Mouse (Mus musculus) heart, embryonic 14.5 days (tissue): Measurements from ENCODE around the gene Tmem150c. TPM values are rescaled to one million over a fixed set of nuclear protein-coding genes. Genes with fewer than 3 reads are reported as not detected.

Experiments
- ATAC-seq: fragments of 200-750 bp; cut with Nextera tagmentation; 2 replicates; pipeline ENCODE4 v1.8.0; 2017; ENCODE audit warnings: low read depth, moderate TSS enrichment; ENCODE audit not compliant: insufficient number of reproducible peaks, insufficient read depth, low FRiP score
- H3K27ac ChIP-seq, 2 experiments: fragments of 200-500 bp in 1 of 2; fragments of 300-500 bp in 1 of 2; sonication (generic) in 1 of 2; replicated peaks in 1 of 2; 2 replicates each; pipeline ENCODE4 v1.5.1; 2012 to 2014; ENCODE audit warnings: low read depth in 2 of 2, low read length in 2 of 2, control low read depth in 1 of 2, mild to moderate bottlenecking in 1 of 2, mixed read lengths in 1 of 2; ENCODE audit not compliant: control insufficient read depth in 1 of 2, insufficient read depth in 1 of 2
- H3K27me3 ChIP-seq: fragments of 300-500 bp; sonication (generic); 2 replicates; pipeline ENCODE4 v1.6.1; 2014; ENCODE audit warnings: mild to moderate bottlenecking, low read length, control low read depth; ENCODE audit not compliant: control insufficient read depth, insufficient read depth
- H3K36me3 ChIP-seq: fragments of 300-500 bp; sonication (generic); 2 replicates; pipeline ENCODE4 v1.6.1; 2014; ENCODE audit warnings: mild to moderate bottlenecking, control low read depth, low read length, mixed read lengths; ENCODE audit not compliant: control insufficient read depth, insufficient read depth
- H3K4me1 ChIP-seq, 2 experiments: fragments of 200-500 bp in 1 of 2; fragments of 300-500 bp in 1 of 2; sonication (generic) in 1 of 2; 2 replicates each; pipeline ENCODE4 v1.6.1; 2012 to 2014; ENCODE audit warnings: low read length in 2 of 2, control low read depth in 1 of 2, mixed read lengths in 1 of 2; ENCODE audit not compliant: control insufficient read depth in 2 of 2, insufficient read depth in 2 of 2
- H3K4me2 ChIP-seq: fragments of 300-500 bp; sonication (generic); 2 replicates; pipeline ENCODE4 v1.6.1; 2014; ENCODE audit warnings: mild to moderate bottlenecking, low read length
- H3K4me3 ChIP-seq, 2 experiments: fragments of 200-500 bp in 1 of 2; fragments of 300-500 bp in 1 of 2; sonication (generic) in 1 of 2; 2 replicates each; pipeline ENCODE4 v1.5.1; 2012 to 2014; ENCODE audit warnings: low read length in 2 of 2, mild to moderate bottlenecking in 2 of 2, control low read depth in 1 of 2, low read depth in 1 of 2, moderate library complexity in 1 of 2; ENCODE audit not compliant: control insufficient read depth in 1 of 2, insufficient read depth in 1 of 2
- H3K9ac ChIP-seq: fragments of 300-500 bp; sonication (generic); 2 replicates; pipeline ENCODE4 v1.6.1; 2014; ENCODE audit warnings: mild to moderate bottlenecking, low read length
- H3K9me3 ChIP-seq: fragments of 300-500 bp; sonication (generic); 2 replicates; pipeline ENCODE4 v1.6.1; 2016; ENCODE audit warnings: low read length, control low read depth; ENCODE audit not compliant: control insufficient read depth
- WGBS: fragments of 180-500 bp; shearing (Covaris S2); extraction: QIAGEN DNeasy Blood & Tissue Kit; methylation state at CpG from one replicate; pipeline ENCODE4 v1.1.7; 2014; 5-methylcytosine and 5-hydroxymethylcytosine counted together
- polyA plus RNA-seq: library from polyadenylated mRNA; unstranded; fragments of >200 nt; fragmentation: Nextera tagmentation; extraction: Ambion mirVana; gene quantifications from 2 replicates; pipeline ENCODE4 v1.2.1, GENCODE M21; 2014

The Tmem150c gene
- polyA plus RNA-seq, 1 experiment from 2014 or later = 1.2 TPM

DNA sequence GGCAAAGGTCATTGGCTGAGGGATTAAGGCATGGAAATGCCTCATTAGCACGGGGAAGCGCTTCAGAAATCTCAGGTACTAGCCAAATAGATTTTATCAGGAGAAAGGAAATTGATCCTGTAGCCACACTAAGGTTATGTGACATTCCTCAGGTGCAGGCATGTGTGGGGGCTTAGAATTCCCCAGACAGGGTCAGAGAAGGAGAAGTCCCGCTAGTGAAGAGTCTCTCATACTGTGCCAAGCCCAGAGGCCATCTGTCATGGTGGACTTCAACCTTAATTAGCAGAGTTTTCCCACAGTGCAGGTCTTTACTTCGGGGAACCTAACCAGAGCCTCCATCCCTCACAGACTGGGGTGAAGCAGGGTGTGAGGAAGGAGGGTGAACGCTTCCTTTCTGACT is 62.7 kb downstream of the Tmem150c start:
- no peaks in the 10 kb centered on the region for H3K36me3 ChIP-seq

DNA sequence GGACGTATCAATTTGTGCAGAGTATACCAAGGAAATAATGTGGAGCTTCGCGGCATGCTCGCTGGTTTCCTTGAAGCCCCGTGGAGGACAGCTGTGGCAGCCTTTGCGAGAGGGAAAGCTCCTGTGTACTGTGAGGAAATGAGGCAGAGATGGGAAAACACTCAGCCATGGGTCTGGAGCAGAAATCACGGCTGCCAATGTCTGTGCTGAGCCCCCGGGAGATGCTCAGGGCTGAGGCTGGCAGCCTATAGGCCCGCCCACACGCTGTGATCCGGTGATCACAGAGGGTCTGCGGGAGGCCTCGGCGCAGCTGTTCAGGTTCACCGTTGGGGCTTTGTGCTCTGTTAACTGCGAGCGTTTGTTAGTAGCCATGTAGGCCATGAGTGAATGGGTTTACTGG is 68.0 kb downstream of the Tmem150c start:
- Histone ChIP-seq H3K9me3 (no peaks in the 10 kb centered on the region), H3K27ac (no peak overlapping the region), H3K36me3 (no peaks in the 10 kb centered on the region), H3K4me2 (peak overlapping the region; percentile 50), H3K4me1 (peaks cover 3 to 16% of the 10 kb centered on the region in 2 experiments), H3K9ac (peak overlapping the region; percentile 42), H3K4me3 (0 out of 4 replicates have a peak overlapping the region, but pooled peaks of 1 of the 2 experiments have one; percentile 0), H3K27me3 (no peaks in the 10 kb centered on the region)
- no peak for ATAC-seq
- 19% methylated on average over 17 of the region's 17 CpGs for WGBS

More for the DNA sequence above, 62.7 kb downstream of the Tmem150c start:
- Histone ChIP-seq H3K27ac (no peak overlapping the region), H3K9ac (no peak overlapping the region), H3K4me2 (no peak overlapping the region), H3K27me3 (no peaks in the 10 kb centered on the region), H3K4me3 (no peak overlapping the region), H3K4me1 (0 out of 4 replicates have a peak, but pooled peaks cover 0 to under 1% of the 10 kb centered on the region in 2 experiments), H3K9me3 (no peaks in the 10 kb centered on the region)
- WGBS = 61% methylated on average over 5 of the region's 5 CpGs
- ATAC-seq = no peak

DNA sequence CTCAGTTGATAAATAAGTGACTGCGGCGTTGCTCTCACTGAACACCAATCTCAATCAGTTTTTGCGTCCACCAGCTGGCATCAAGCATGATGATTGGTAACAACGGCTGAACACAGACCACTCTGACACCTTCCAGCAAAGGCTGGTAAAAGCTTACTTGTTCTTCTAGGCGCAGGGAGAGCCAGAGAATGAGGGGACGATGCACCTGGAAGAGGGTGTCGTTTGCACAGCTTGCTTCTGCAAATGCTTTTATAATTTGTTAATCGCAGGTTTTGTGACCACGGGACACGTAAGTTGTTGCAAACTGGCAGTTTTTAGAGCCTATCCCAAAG is 68.4 kb downstream of the Tmem150c start:
- 49% methylated on average over 10 of the region's 10 CpGs for WGBS
- Histone ChIP-seq H3K4me3 (0 out of 4 replicates have a peak overlapping the region, but pooled peaks of 1 of the 2 experiments have one; percentile 0), H3K4me2 (peak overlapping the region; percentile 50), H3K4me1 (peaks cover 3 to 16% of the 10 kb centered on the region in 2 experiments), H3K36me3 (no peaks in the 10 kb centered on the region), H3K9ac (peak overlapping the region; percentile 42; the same call in 1 of the 2 replicates), H3K9me3 (no peaks in the 10 kb centered on the region), H3K27me3 (no peaks in the 10 kb centered on the region), H3K27ac (no peak overlapping the region)
- ATAC-seq = no peak

DNA sequence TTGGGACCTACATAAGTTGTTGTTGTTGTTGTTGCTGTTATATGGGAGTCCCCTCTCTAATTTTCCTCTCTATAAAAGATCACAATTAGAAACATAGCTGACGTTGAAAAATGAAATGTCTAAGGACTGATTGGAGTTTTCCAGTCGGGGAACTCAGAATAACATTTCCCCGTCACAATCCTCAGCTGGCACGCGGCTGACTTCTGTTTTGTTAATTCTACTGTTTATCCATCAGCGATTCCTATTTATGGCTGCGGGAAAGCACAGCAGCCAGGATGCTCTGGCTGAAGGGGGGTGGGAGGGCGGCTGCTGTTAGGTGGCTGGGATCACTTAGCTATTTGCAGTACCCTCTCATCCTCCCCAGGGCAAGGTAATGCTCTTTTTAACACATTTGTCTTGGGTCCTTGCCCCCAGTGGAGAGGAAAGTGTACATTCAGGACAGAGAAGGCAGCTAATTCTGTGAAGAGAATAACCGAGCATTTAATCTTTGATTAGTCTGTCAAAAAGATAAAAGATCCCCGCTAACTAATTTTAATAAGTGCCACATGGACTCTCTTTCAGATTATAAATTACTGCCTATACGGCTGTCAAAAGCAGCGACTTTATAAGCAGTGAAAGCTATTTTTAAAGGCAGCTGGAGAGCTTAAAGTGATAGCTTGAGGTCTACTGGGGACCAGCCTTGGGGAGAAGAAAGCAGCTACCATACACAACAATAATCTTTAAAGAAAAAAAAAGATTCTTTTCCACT is 68.9 kb downstream of the Tmem150c start:
- ATAC-seq = no peak
- Histone ChIP-seq H3K9me3 (no peaks in the 10 kb centered on the region), H3K27ac (no peak overlapping the region), H3K36me3 (no peaks in the 10 kb centered on the region), H3K27me3 (no peaks in the 10 kb centered on the region), H3K4me3 (0 out of 4 replicates have a peak overlapping the region, but pooled peaks of 1 of the 2 experiments have one; percentile 0), H3K9ac (no peak overlapping the region), H3K4me2 (peak overlapping the region; percentile 50), H3K4me1 (peaks cover 3 to 16% of the 10 kb centered on the region in 2 experiments)
- WGBS = 32% methylated on average over 12 of the region's 12 CpGs

DNA sequence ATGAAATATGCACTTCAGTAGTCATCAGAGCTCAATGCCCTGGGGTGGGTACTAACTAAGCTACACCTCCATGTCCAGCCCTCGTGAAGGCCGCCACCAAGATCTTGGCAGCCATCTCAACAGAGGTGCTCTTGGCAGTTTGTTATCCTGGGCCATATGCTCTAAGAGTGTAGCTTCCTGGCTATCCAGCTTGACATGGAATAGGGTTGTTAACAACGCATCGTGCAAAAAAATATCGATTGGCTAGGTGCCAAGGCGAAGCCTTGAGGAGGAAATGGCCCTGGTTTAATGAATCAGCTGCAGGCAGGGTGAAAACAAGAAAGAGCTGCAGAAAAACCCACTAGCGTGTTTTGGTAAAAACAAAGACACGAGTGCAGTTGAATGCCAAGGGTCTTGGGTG is 74.5 kb downstream of the Tmem150c start:
- H3K9ac ChIP-seq = no peak overlapping the region
- H3K4me3 ChIP-seq = no peak overlapping the region
- H3K36me3 ChIP-seq = no peaks in the 10 kb centered on the region
- ATAC-seq = no peak
- WGBS = 63% methylated on average over 8 of the region's 8 CpGs
- peaks cover 0 to 2% of the 10 kb centered on the region in 2 experiments; a peak in 3 of 4 replicates for H3K4me1 ChIP-seq
- H3K9me3 ChIP-seq = no peaks in the 10 kb centered on the region
- H3K4me2 ChIP-seq = no peak overlapping the region
- H3K27ac ChIP-seq = no peak overlapping the region
- no peaks in the 10 kb centered on the region for H3K27me3 ChIP-seq

DNA sequence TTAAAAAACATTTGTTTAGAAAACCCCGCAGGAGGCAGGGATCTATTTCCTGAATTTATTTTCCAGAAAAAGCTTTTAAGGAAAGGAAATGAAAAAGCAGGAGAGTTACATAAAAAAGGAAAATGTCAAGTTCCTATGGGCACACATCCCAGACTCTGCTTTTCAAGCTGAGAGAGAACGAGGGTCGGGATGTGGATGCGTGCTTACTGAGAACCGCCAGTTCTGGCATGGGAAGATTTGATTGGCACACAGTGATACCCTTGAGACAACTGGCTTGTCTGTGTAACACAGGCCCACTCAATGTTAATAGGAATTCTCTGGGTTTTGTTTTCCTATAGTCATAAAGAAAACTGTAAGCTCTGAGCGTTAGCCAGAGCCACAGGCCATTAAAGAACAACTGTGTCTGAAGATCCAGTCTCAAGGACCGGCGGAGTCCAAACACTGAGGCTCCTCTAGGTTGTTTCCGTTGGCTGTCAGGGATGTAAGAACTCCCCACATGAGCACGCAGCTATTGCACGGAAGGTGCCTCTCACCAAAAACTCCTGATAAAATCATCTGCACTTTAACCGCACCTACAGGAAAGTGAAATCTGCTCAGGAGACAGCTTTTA is 75.5 kb downstream of the Tmem150c start:
- no peak overlapping the region for H3K4me2 ChIP-seq
- no peaks in the 10 kb centered on the region for H3K27me3 ChIP-seq
- no peak overlapping the region for H3K4me3 ChIP-seq
- no peak for ATAC-seq
- no peak overlapping the region for H3K9ac ChIP-seq
- H3K4me1 ChIP-seq = peaks cover 0 to 8% of the 10 kb centered on the region in 2 experiments; a peak in 3 of 4 replicates
- H3K9me3 ChIP-seq = no peaks in the 10 kb centered on the region
- H3K36me3 ChIP-seq = no peaks in the 10 kb centered on the region
- no peak overlapping the region for H3K27ac ChIP-seq
- WGBS = 68% methylated on average over 12 of the region's 12 CpGs

DNA sequence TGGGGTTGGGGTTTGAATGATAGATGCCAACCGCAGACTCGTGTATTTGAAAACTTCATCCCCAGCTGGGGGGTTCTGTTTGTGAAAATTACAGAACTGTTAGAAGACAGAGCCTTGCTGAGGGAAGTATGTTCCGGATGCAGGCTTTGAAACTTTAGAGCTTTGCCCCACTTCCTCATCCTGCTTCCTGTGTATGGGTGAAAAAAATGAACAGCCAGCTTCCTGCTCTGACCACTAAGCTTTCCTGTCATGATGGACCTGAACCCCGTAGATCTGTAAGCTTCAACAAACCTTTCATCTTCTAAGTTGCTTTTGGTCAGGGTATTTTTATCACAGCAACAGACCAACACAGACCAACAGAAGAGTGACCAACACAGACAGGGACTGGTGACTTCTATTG is 77.6 kb downstream of the Tmem150c start:
- no peak overlapping the region for H3K4me3 ChIP-seq
- H3K4me1 ChIP-seq = peaks cover 0 to 10% of the 10 kb centered on the region in 2 experiments; a peak in 3 of 4 replicates
- ATAC-seq = no peak
- no peaks in the 10 kb centered on the region for H3K27me3 ChIP-seq
- 78% methylated on average over 4 of the region's 4 CpGs for WGBS
- H3K36me3 ChIP-seq = no peaks in the 10 kb centered on the region
- H3K9me3 ChIP-seq = no peaks in the 10 kb centered on the region
- no peak overlapping the region for H3K27ac ChIP-seq
- no peak overlapping the region for H3K9ac ChIP-seq
- H3K4me2 ChIP-seq = no peak overlapping the region
